Mouse (Mus musculus): ENCODE data around the gene Dusp3.

DNA sequence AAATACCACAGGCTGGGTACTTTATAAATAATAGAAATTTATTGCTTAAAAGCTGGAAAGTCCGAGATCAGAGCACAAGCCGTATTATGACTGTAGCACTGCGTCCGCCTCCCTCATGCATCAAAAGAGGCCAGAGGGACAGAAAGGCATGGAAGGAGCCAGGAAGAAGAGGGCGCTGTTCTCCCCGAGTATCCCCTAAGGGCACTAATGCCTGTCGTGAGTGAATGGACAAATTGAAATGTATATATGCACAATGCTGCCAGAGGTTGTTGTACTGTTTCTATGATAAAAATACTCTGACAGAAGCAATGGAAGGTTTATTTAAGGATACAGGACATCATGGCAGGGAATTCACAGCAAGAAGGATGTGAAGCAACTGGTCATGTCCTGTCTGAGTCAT, 43.2 kb upstream of the Dusp3 start:
- TF ChIP-seq CTCF (IDR thresholded peaks at IDR 0.05; ENCODE audit: low read depth, low read length) (peak; percentile 29), POLR2A (IDR thresholded peaks at IDR 0.05; ENCODE audit: insufficient read depth, low read length) (no peak), EP300 (IDR thresholded peaks at IDR 0.05; ENCODE audit: insufficient read depth, low read depth, low read length) (no peak)
